Mouse (Mus musculus): ENCODE data around the gene Rnf168.
A peak's percentile ranks its signal among the peaks of the same experiment; 100 is the strongest.
"Not testable (repeated sequence)": the region's sequence is repeated elsewhere in the genome, so short reads cannot be mapped to it uniquely, and the experiment has no call there.

Rnf168 gene

DNA sequence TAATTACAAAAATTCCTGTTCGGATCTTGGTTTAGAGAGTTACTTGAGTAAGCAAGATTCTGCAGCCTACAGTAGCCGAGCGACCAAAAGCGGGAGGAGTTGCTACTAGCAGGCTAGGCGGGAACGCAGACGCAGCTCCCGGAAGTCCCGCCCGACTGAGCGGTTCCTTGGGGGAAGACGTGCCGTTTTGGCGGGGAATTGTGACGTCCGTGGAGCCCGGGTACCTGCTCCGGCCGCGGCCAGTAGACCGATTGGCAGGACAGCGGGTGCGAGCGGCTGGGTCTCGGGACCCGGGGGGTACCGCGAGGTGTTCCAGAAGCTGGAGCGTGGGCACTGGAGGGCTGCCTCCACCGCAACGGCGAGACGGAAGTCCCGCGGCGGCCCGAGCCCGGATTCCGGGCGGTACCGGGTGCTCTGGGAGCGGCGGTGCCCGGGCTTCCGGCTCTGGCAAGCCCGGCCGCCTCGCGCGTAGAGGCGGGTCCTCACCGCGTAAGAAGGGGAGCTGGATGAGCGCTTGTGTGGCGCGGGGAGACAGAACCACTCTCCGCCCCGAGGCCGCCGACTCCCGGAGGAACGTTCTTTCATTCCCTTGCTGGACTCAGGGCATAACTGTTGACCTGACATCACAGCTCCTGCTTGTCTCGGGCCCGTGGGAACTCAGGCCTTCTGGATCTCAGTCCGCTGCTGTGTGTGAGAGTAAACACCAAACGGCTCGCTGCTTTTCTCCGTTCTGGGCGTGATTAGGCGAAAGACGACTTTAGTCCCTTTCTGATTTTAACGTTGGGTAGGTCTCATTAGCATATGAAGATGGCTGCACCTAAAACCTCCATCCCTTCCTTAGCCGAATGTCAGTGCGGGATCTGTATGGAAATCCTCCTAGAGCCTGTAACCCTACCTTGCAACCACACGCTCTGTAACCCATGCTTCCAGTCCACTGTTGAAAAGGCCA lies at the start of gene Rnf168:
TSS of gene Rnf168 (plus strand) at position 152 of the 949 bp plus-strand sequence.
- DNase-seq (ENCODE audit: low read depth, low spot score): peak; percentile 93

DNA sequence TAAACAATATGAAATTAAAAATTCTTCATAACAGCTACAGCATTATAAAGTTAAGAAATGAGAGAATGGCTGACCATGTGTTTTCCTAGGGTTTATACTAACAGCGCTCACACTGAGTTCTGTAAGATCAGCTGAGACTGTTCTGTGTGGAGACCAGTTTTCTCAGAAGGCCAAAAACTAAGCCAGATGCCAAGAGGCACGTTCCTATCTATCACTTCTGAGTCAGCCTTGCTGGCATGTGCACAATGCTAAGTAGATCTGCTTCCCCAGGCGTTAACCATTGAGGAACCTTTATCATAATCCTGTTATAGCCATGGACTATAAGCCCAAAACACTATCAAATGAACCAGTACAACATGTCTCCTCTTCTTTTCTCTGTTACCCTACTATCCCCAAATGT lies 45.2 kb upstream of the Rnf168 start:
- not testable (repeated sequence) for DNase-seq (ENCODE audit: low read depth, low spot score)

DNA sequence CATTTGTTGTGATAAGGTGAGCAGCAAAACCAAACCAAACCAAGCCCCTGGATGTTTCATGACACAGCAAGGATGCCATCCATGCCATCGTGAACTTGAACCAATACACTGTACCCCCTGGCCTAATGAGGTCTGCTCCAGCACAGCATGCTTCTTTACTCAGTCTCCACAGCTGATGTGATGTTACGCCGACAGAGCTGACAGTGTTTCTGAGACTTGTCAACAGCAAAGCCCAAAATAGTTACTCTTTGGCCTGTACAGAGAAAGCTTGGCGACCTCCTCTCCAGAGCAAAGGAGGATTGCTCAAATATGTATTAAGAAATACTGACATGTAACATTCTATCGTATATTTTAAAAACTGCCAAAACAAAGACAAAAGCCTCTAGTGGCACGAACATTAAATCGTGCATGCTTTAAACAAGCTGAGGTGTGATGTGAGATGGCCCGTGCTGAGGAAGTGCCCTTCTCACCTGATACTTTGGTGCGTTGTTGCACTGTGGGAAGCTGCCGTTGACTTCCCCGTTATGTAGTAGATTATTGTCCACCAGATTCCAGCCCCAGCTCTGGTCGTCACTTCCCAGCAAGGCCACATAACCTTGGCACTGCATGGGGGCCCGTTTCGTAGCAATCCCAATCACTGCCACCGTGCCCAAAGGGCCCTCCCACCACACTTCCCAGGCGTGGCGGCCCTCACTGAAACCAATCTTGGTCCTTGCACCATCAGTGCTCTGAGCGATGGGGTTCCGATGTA lies 39.2 kb upstream of the Rnf168 start:
- DNase-seq (ENCODE audit: low read depth, low spot score): no peak

DNA sequence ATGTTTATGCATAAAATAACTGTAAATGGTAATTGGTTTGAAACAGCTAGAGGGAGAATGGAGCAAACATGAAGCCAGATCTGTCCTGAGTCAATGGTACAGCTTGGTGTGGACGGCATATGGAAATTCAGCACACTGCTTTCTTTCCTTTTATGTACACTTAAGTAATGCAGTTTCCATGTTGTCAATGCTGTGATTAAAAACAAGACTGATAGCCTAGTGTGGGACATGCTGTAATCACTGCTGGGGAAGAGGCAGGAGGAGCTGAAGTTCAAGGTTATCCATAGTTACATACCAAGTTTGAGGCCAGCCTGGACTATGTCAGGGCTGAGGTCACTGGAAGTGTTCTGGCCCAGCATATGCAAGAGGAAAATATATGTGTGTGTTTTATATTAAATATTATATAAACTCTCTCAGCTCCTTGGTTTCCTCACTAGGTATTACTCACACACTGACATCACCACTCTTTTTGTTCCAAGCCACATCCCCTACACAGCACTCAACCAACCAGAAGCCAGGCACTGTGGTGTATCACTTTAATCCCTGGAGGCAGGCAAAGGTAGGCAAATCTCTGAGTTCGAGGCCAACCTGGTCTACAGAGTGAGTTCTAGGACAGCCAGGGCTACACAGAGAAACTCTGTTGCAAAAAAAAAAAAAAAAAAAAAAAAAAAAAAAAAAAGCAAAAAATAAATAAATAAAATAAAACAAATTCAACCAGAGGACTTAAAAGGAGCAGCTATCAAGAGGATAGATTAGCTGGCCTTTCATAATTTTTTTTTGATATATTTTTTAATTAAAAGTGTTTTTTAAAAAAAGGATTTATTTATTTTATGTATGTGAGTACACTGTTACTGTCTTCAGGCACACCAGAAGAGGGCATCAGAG lies 37.6 kb upstream of the Rnf168 start:
- no peak for DNase-seq (ENCODE audit: low read depth, low spot score)

DNA sequence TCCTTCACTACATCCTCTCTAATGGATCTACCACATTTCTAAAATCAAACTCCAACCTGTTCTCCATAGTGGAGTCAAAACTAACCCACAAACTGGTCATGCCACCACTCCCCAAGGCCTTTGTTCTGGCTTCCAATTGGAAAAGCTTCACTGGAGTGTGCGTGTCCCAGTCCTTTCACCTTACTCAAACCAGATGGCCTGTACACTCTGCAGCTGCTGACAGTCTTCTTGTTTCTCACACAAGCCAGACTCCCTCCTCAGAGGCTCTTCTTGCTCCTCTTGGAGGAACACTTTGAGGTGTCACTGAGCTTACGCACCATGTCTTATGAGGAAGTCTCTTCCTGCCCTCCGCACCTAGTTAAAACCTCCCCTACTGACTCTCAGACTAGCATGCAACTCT lies 33.4 kb upstream of the Rnf168 start:
- no peak for DNase-seq (ENCODE audit: low read depth, low spot score)

DNA sequence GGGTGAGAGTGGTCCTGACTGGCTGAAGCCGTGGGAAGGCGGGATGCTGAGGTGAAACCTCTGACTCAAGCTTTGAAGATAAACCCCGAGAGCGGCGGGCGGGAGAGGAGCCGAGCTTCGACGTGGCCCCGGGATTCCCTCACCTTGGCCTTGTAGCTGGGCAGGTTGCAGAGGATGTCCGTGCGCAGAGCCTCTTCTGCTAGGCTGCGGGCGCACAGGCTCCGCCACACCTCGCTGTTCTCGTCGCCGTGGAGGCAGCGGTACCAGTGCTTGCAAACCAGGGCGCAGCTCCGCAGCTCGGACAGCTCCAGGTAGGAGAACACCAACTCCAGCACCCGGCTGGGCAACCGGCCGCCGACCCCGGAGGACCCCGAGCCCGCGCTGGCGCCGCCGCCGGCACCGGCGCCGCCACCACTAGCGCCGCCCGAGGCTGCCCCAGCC lies 30.9 kb upstream of the Rnf168 start:
- DNase-seq (ENCODE audit: low read depth, low spot score): peak; percentile 84

DNA sequence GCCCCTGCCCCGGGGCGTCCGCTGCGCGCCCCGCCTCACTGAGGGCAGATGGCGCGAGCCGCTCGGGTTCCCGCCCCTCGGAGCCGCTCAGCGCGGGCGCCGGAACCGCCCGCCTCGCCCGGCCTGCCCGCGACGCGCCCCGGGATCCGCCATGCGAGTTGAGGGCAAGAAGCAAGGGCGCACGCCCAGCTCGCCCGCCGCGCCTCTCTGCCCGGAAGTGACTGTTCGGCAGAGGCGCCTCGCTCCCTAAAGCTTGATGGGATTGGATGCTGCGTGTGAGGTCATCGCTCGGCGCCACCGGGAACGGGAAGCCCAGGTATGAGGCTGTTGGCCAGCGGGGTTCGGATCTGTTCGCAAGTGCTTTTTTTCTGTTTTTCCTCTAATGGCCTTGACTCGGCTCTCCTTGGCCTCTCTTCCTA lies 30.3 kb upstream of the Rnf168 start, which contains the start of the genes Fbxo45 and Wdr53:
TSS of gene Fbxo45 (minus strand) at position 207 of the 419 bp plus-strand sequence.
TSS of gene Wdr53 (plus strand) at position 276 of the 419 bp plus-strand sequence.
- DNase-seq (ENCODE audit: low read depth, low spot score): peak; percentile 98

DNA sequence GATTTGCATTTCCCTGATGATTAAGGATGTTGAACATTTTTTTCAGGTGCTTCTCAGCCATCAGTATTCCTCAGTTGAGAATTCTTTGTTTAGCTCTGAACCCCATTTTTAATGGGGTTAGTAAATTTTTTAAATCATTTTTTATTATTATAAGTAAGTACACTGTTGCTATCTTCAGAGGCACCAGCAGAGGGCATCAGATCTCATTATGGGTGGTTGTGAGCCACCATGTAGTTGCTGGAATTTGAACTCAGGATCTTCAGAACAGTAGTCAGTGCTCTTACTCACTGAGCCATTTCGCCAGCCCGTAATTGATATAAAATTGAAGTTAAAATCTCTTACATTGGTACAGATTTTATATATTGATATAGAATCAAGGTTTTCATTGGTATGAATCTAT lies 13.0 kb upstream of the Rnf168 start:
- DNase-seq (ENCODE audit: low read depth, low spot score): peak; percentile 51

DNA sequence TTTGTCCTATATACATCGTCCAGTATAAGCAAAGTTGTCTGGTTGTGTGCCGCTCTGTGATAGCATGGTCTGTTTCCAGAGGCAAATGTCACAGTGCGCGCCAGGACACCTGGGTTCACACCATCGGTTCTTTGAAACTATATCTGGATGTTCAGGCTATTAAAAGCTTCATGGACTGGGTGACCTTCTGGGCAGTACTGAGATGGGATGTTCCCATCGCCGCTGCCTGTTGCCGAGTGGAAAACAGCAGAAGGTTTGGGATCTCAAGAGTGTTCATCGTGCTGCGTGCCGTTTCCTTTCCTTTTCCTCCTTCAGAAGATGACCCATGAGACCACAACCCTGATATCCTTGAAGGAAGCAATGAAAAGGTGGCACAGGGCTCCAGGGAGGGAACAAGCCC lies 6.0 kb upstream of the Rnf168 start, which contains the start of gene Smco1:
TSS of gene Smco1 (plus strand) at position 178 of the 400 bp plus-strand sequence.
- DNase-seq (ENCODE audit: low read depth, low spot score): no peak

DNA sequence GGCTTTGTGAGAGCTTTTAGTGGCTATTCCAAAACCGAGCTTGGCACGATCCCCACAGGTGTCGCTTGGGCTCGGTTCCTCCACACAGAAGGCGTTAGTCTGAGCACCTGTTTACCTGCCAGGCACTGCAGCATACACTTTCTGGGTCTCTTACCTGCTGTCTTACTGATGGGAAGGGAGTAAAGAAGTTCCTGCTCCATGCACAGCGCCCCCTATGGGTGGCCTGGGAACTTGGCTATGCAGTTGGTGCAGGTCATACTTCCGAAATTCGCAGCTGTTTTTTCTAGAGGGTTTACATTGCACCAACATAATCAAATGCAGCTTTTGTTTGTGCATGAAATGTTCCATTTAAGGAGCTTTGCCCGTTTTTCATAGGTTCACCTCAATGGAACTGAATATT lies 3.9 kb upstream of the Rnf168 start:
- DNase-seq (ENCODE audit: low read depth, low spot score): peak; percentile 83

DNA sequence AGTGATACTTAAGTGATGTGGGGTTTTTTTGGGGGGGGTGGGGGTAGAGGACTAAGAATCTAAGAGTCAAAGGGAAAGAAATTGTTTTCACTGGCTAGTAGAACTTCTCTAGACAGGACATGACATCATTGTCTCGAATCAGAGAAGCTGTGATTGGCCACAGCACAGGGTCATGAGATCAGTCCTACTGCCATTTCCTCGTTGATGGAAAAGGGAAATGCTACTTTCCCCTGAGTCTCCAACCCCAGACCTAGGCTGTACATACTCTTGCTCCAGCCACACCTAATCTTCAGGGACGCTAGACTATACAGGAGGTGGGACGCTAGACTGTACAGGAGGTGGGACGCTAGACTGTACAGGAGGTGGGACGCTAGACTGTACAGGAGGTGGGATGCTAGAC lies 2.2 kb upstream of the Rnf168 start:
- peak; percentile 29 for DNase-seq (ENCODE audit: low read depth, low spot score)

DNA sequence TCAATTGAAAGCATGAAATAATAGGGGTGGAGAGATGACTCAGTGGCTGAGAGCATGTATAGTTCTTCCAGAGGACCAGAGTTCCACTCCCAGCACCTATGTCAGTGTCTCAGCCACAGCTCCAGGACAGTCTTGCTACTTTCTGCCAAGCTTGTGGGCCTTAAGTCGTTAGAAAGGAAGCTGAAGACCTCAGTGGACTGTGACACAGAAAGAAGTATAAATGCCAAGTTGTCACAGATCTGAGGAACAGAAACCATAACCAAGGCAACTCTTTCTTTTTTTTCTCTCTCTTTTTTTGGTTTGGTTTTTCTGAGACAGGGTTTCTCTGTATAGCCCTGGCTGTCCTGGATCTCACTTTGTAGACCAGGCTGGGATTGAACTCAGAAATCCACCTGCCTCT lies 1.4 kb upstream of the Rnf168 start:
- no peak for DNase-seq (ENCODE audit: low read depth, low spot score)

DNA sequence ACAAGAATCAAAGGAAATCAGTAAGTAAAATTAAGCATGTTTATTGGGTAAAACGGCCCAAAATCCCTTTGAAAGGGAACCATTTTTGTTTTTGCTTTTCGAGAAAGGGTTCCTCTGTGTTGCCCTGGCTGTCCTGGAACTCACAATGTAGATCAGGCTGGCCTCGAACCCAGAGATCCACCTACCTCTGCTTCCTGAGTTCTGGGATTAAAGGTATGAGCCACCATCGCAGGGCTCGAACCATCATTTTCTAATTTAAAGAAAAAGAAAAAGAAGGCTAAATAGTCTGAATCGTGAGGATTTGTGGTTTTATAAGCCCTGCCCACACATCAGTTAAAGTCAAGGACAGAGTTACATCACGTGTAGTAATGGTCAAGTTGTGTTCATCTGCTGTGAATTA lies 1.1 kb downstream of the Rnf168 start:
- DNase-seq (ENCODE audit: low read depth, low spot score): no peak

DNA sequence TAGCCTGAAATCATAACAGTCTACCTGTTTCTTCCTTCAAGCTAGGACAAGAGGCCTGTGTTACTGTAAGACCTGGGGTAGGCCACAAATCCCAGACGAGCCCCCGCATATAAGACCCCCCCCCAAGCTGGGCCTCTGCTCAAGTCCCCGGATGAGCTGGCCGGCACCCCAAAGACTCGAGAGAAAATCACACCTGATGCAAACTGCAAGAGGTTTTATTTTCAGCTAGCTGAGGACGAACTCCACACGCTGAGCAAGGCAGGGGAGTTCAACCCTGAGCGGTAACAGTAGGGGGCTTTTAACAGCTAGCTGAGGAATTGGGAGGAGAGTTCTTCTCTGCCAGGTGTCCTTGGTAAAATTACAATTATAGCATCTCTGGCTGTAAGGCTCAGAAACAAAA lies 3.0 kb downstream of the Rnf168 start:
- peak; percentile 56 for DNase-seq (ENCODE audit: low read depth, low spot score)

DNA sequence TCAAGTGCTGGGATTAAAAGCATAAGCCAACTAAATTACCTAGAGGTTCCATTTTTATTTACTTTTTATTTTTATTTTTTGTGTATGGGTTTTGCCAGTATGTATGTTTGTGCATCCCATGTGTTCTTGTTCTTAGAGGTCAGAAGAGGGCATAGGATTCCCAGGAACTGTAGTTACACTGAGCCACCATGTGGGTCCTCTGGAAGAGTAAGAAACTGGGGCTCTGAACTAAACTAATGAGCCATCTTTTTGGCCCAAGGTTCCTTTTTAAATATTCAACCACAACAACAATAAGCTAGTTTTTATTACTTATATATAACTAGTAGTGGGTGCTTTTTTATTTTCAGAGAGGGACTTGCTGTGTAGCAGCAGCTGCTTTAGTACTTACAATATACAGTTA lies 5.3 kb downstream of the Rnf168 start:
- DNase-seq (ENCODE audit: low read depth, low spot score): peak; percentile 24

DNA sequence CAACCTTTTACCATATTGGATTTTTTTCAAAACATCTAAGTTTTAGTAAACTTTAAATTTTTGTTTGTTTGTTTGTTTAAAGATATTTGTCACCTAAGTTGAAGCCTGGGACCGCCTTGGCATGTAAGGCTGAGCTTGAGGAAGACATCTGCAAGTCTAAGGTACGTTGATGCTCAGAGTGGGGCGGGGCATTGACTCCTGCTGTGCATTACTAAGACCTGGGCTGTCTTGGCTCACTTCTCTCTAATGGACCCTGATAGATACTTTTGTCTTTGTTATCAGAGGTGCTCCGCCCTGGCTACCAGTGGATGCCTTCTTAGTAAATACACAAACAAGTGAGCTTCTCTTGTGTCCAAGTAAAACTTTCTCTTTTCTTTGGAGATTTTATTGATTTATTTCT lies 14.6 kb downstream of the Rnf168 start:
- peak; percentile 92 for DNase-seq (ENCODE audit: low read depth, low spot score)

DNA sequence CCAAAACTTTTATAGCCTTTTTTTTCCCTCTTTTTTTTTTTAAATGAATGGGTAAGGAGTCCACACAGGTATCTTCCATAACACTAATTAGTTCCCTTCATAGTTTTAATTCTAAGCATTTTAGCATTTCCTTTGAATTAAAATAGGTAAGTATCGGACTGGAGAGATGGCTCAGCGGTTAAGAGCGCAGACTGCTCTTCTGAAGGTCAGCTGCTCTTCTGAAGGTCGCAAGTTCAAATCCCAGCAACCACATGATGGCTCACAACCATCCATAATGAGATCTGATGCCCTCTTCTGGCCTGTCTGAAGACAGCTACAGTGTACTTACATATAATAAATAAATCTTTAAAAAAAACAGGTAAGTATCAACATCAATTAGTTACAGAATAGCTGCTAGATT lies 22.4 kb downstream of the Rnf168 start:
- DNase-seq (ENCODE audit: low read depth, low spot score): peak; percentile 35

DNA sequence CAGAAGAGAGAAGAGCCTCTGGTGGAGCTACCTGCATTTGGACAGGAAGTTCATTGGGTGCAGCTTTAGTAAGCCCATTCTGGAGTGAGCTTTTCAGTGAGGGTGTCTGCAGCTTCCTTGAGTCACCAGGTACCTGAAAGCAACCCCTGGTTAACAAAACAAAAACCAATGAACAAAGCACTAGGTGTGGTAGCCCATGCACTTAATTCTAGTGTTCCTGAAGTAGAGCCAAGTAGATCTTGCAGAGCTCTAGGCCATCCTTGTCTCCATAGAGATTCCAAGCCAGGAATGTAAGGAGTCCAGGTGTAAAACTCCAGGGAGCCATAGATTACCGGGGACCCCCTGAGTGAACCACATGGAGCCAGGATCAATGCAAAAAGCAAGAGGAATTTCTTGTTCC lies 25.8 kb downstream of the Rnf168 start:
- peak; percentile 84 for DNase-seq (ENCODE audit: low read depth, low spot score)

DNA sequence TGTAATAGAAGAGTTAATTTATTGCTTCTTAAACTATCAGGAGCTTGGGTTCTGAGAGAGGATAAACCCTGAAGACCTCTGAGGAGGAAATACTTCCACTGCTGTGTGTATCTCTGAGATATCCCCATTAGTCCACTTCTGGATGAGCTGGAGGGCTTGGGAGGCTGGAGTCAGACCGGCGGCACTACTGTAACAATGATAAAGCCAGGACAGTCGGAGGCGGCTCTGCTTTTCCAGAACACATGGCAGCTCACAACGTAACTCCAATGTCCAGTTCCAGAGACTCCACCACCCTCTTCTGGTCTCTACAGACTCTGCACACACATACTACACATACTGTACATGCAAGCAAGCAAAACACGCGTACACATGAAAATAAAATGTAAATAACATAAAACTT lies 26.6 kb downstream of the Rnf168 start:
- DNase-seq (ENCODE audit: low read depth, low spot score): no peak

DNA sequence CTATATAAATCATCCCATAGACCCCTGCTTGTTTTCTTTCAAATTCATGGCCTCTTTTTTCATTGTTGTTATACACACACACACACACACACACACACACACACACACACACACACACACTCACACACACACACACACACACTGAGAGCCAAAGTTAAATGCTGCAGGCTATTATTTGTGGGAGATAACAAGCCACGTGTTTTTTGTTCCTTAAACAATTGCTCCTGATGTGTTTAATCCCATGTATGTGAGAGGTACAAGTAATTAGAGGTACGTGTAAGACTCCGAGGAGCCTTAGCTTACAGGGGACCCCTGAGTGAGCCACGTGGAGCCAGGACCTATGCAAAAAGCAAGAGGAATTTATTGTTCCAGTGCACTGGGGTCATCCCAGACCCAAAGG lies 34.7 kb downstream of the Rnf168 start:
- DNase-seq (ENCODE audit: low read depth, low spot score): no peak

DNA sequence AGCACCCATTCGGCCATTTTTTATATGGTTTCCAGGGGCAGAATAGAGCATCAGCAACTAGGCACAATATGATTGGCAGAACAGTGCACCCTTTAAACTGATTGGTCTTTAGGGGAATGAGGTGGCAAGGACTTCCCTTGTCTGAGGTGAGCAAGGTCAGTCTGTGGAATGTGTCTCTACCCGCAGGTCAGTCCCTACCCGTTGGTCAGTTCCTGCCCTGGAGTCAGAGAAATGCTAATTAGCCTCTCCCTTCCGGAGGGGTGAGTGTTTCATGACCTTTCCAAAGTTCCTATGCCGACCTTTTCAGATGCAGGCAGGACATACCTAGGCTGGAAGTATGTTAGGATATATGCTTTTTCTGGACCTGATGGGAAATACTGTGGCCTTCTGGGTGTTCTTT lies 35.1 kb downstream of the Rnf168 start:
- DNase-seq (ENCODE audit: low read depth, low spot score): peak; percentile 71

Measured in ZHBTc4 (cell line).